Mouse (Mus musculus) ES-E14 (cell line): ENCODE measurements around the gene Ctdsp2. TPM values are rescaled to one million over a fixed set of nuclear protein-coding genes. Genes with fewer than 3 reads are reported as not detected.

Source experiments
- DNase-seq: peaks from one replicate; pipeline ENCODE4 v3.0.0-alpha.2; 2013; ENCODE audit warnings: low read depth, low spot score
- H3K27ac ChIP-seq: 2 replicates; pipeline ENCODE4 v1.5.1; 2012; ENCODE audit warnings: low read depth, mild to moderate bottlenecking, low read length, moderate library complexity, mixed read lengths; ENCODE audit not compliant: poor library complexity, insufficient read depth, severe bottlenecking
- H3K36me3 ChIP-seq: 2 replicates; pipeline ENCODE4 v1.6.1; 2012; ENCODE audit warnings: mild to moderate bottlenecking, low read length, moderate library complexity, mixed read lengths; ENCODE audit not compliant: control insufficient read depth, poor library complexity, insufficient read depth, severe bottlenecking
- H3K4me1 ChIP-seq, 2 experiments: fragments of 150-350 bp in 1 of 2; sonication (generic) in 1 of 2; 2 replicates each; pipeline ENCODE4 v1.6.1; 2012; ENCODE audit warnings: low read length in 2 of 2, mild to moderate bottlenecking in 1 of 2, mixed read lengths in 1 of 2; ENCODE audit not compliant: control insufficient read depth in 2 of 2, insufficient read depth in 2 of 2, poor library complexity in 1 of 2
- H3K4me3 ChIP-seq, 2 experiments: fragments of 150-350 bp in 1 of 2; sonication (generic) in 1 of 2; 2 replicates each; pipeline ENCODE4 v1.5.1; 2012; ENCODE audit warnings: low read length in 2 of 2, low read depth in 1 of 2, mild to moderate bottlenecking in 1 of 2, mixed read lengths in 1 of 2; ENCODE audit not compliant: insufficient read depth in 1 of 2, poor library complexity in 1 of 2, severe bottlenecking in 1 of 2
- H3K9ac ChIP-seq: 2 replicates; pipeline ENCODE4 v1.6.1; 2012; ENCODE audit warnings: low read depth, mild to moderate bottlenecking, low read length, mixed read lengths; ENCODE audit not compliant: poor library complexity, insufficient read depth, severe bottlenecking
- H3K9me3 ChIP-seq: fragments of 150-350 bp; sonication (generic); 2 replicates; pipeline ENCODE4 v1.6.1; 2012; ENCODE audit warnings: low read depth, mild to moderate bottlenecking, low read length; ENCODE audit not compliant: control insufficient read depth, insufficient read depth
- CHD2 ChIP-seq: IDR thresholded peaks from 2 replicates; pipeline ENCODE4 v1.6.1; 2014; ENCODE audit warnings: mild to moderate bottlenecking, low read depth, low read length, inconsistent platforms
- HCFC1 ChIP-seq: IDR thresholded peaks from 2 replicates; pipeline ENCODE4 v1.6.1; 2012; ENCODE audit warnings: low read length, inconsistent platforms, borderline replicate concordance; ENCODE audit not compliant: insufficient read depth
- MAFK ChIP-seq: IDR thresholded peaks from 2 replicates; pipeline ENCODE4 v1.6.1; 2014; ENCODE audit warnings: mild to moderate bottlenecking, low read depth, low read length, inconsistent platforms; ENCODE audit not compliant: insufficient read depth
- ZC3H11A ChIP-seq: IDR thresholded peaks from 2 replicates; pipeline ENCODE4 v1.6.1; 2012; ENCODE audit warnings: low read depth, mild to moderate bottlenecking, inconsistent platforms, low read length, borderline replicate concordance
- ZNF384 ChIP-seq: IDR thresholded peaks from 2 replicates; pipeline ENCODE4 v1.6.1; 2012; ENCODE audit warnings: low read depth, low read length, inconsistent platforms
- in situ Hi-C, 2 experiments: fragments of 600-800 bp; cut with MboI; formaldehyde crosslinking; loops; one replicate each; pipeline ENCODE4 v1.15.1; 2025; ENCODE audit warnings: low sequenced_read_pairs in 2 of 2, inconsistent platforms in 1 of 2; ENCODE audit not compliant: unreplicated experiment in 2 of 2
- total RNA-seq: library from RNA; depleted of rRNA; stranded (reverse); fragments of 300-350 nt; gene quantifications from 2 replicates; pipeline ENCODE4 v1.2.3, GENCODE M21; 2012

Ctdsp2 gene
- total RNA-seq, 1 experiment = 28.5 TPM

- no peak overlapping the region for H3K4me3 ChIP-seq
- no peak for DNase-seq
- no peak overlapping the region; the same call in 1 of the 2 replicates for H3K9ac ChIP-seq
- H3K36me3 ChIP-seq = no peaks in the 10 kb centered on the region; the same call in 1 of the 2 replicates
- H3K9me3 ChIP-seq = no peaks in the 10 kb centered on the region
- H3K27ac ChIP-seq = no peak overlapping the region
- H3K4me1 ChIP-seq = peaks cover 15 to 67% of the 10 kb centered on the region in 2 experiments
- in situ Hi-C loops = no loop called here
- TF ChIP-seq HCFC1 (no peak), MAFK (no peak), CHD2 (no peak), ZNF384 (no peak), ZC3H11A (no peak)
Measured at GRCm38 (mm10) chr10:126984189-126985004, 5.9 kb downstream of the Ctdsp2 start.

- Histone ChIP-seq H3K4me3 (no peak overlapping the region), H3K9ac (no peak overlapping the region), H3K9me3 (no peaks in the 10 kb centered on the region), H3K27ac (no peak overlapping the region), H3K4me1 (peaks cover 15 to 71% of the 10 kb centered on the region in 2 experiments), H3K36me3 (no peaks in the 10 kb centered on the region; the same call in 1 of the 2 replicates)
- in situ Hi-C loops = no loop called here
- TF ChIP-seq CHD2 = no peak
- no peak for TF ChIP-seq MAFK
- no peak for DNase-seq
Measured at GRCm38 (mm10) chr10:126985127-126985526, 6.6 kb downstream of the Ctdsp2 start.

GRCm38 (mm10) chr10:126985579-126985978 lies 7.1 kb downstream of the Ctdsp2 start:
- no peak for DNase-seq
- Histone ChIP-seq H3K4me3 (no peak overlapping the region), H3K36me3 (no peaks in the 10 kb centered on the region; the same call in 1 of the 2 replicates), H3K27ac (no peak overlapping the region), H3K4me1 (peaks cover 15 to 72% of the 10 kb centered on the region in 2 experiments), H3K9me3 (no peaks in the 10 kb centered on the region), H3K9ac (no peak overlapping the region)
- TF ChIP-seq HCFC1 (no peak), ZC3H11A (no peak), CHD2 (no peak), ZNF384 (no peak), MAFK (no peak)
- in situ Hi-C loops = no loop called here

- Histone ChIP-seq H3K4me3 (no peak overlapping the region), H3K9ac (no peak overlapping the region), H3K36me3 (peaks cover 6% of the 10 kb centered on the region; the same call in 1 of the 2 replicates), H3K4me1 (peaks cover 12 to 65% of the 10 kb centered on the region in 2 experiments), H3K27ac (no peak overlapping the region), H3K9me3 (no peaks in the 10 kb centered on the region)
- in situ Hi-C loops = no loop called here
- DNase-seq = no peak
- TF ChIP-seq ZC3H11A = no peak
- TF ChIP-seq ZNF384 = no peak
- TF ChIP-seq HCFC1 = no peak
- TF ChIP-seq MAFK = no peak
- no peak for TF ChIP-seq CHD2
Measured at GRCm38 (mm10) chr10:126986541-126986961, 8.0 kb downstream of the Ctdsp2 start.
